Mouse (Mus musculus): Measurements from ENCODE around the gene Duox2. TPM values are rescaled to one million over a fixed set of nuclear protein-coding genes. Genes with fewer than 3 reads are reported as not detected.
A peak's percentile ranks its signal among the peaks of the same experiment; 100 is the strongest.

Gene Duox2
- total RNA-seq, 1 experiment from 2014 or later = not detected

DNA sequence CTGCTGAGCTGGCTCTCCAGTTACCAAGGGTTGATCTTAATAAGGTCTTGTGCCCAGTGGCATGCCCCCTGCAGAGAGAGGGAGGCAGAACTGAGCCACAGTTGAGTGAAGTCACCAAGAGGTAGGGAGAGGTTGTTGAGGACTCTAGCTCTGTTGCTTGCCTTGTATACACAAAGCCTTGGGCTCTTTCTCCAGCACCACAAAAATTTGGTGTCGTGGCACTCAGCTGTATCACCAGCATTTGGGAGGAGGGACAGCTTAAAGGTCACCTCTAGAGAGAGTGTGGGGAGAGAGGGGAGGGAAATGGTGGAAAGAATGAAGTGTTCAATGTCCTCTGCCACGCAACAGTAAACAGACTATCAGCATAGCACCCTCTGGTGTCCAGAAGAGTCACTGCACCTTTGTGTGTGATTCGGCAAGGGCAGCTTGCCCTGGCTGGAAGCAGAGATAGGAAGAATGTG, 54.5 kb downstream of the Duox2 start:
- ATAC-seq (replicated peaks; ENCODE audit: low read depth, poor library complexity, severe bottlenecking) = peak; percentile 95

DNA sequence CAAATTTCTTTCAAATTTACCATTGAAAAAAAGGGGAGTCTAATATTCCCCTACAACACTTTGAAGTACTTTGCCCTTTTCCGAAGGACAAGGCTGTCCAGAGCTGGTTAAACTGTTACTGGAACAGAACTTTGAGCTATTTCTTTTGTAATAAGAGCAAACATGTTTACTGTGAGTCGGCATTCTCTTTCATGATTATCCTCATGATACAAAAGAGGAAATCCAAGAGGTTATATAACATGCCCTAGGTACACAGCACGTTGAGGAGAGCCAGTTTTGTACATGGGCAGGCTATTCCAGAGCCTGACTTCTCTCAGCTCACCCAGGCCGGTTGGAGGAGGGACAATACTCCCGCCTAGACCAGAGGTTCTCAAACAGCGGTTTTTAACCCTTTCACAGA, 56.3 kb downstream of the Duox2 start:
- no peak for ATAC-seq (replicated peaks; ENCODE audit: low read depth, poor library complexity, severe bottlenecking)

DNA sequence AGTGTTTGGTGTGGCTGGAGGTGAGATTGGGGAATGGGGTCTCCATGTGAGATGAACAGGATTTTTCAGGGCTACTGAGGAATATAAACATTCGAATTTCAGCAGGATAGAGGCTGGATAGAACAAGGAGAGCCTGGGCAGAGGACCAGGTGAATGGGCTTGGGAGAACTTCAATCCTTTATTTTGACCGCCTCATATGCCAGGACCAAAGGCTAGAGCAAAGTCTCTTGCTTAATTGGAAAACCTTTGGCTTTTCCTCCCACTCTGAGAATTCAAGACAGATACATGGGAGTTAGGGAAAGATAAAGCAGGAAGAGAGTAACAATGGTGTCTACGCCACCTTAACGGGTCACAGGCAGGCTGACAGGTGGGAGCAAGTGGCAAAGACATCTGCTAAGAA, 57.0 kb downstream of the Duox2 start:
- ATAC-seq (replicated peaks; ENCODE audit: low read depth, poor library complexity, severe bottlenecking) = no peak

DNA sequence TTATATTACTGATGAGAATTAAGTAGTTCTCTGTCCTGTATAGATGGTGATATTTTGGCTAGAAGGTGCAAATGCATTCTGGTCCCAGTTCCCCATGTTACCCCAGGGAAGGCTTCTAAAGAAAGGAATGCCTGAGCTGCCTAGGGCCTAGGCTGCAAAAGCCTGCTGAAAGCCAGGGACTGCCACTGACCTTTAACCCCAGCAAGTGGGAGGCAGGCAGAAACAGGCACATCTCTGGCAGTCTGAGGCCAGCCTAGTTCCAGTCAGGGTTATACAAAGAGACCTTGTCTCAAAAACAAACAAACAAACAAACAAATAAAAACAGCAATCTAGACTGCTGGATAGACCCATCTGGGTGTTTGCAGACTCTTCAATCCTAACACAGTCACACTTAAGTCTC, 57.5 kb downstream of the Duox2 start:
- no peak for ATAC-seq (replicated peaks; ENCODE audit: low read depth, poor library complexity, severe bottlenecking)

DNA sequence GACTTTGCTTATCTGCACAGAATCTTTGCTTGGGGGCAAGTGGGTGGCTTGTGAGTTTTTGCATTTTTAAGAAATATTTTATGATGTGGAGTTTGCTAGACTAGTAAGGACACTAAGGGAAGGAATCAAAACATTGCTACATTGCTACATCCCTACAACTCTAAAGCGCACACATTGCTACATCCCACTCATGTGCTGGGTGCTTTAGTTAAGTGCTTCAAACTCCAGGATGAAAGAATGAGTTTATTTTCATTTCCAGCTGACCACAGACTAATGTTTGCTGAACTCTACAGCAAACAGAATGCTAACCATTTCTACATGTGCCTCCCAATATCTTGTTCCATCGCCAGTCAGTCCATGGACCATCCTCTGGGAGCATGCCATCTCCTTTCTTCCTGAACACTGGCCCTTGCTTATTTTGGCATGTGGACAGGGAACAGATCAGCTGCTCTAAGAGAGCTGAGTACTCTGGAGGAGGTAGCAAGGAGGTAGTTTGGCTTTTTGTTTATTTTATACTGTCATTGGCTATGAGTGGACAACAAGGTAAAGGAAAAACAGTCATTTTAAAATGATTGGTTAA, 60.3 kb downstream of the Duox2 start:
- ATAC-seq (replicated peaks; ENCODE audit: low read depth, poor library complexity, severe bottlenecking) = no peak

DNA sequence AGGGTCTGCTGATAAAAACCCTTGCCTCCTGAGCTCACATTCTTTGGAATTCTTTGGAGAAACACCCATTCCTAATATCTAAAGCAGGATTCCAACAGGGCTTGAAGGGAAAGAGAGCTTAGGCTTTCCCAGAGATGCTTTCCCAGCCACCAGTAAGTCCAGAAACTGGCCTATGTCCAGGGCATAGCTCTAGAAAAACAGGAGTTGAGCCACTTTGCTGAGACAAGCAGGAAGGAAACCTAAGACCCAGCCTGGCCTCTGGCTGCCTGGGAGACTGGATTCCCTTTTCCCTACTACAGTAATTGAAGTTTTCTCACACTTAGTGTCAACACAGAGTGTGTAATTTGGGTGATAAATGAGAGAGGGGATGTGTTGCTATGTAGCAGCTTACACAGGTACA, 61.9 kb downstream of the Duox2 start:
- ATAC-seq (replicated peaks; ENCODE audit: low read depth, poor library complexity, severe bottlenecking) = no peak

DNA sequence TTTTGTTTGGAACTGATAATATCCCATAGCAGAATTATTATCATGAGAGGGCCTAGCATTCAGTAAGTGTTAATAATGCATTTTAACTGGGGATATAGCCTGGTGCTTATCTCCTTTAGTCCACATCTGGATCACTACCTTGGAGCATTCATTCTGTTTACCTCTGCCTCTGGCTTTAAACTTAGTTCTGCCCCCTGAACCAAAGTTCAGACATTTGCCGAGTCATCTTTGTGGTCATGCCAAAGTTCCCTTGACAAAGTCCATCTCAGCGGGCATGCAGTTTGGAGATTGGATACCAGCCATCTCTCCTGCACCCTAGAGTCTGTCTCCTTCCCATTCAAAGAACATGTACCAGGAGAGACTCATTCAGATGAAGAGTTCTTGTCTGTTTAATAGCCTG, 62.8 kb downstream of the Duox2 start:
- ATAC-seq (replicated peaks; ENCODE audit: low read depth, poor library complexity, severe bottlenecking) = peak; percentile 20

DNA sequence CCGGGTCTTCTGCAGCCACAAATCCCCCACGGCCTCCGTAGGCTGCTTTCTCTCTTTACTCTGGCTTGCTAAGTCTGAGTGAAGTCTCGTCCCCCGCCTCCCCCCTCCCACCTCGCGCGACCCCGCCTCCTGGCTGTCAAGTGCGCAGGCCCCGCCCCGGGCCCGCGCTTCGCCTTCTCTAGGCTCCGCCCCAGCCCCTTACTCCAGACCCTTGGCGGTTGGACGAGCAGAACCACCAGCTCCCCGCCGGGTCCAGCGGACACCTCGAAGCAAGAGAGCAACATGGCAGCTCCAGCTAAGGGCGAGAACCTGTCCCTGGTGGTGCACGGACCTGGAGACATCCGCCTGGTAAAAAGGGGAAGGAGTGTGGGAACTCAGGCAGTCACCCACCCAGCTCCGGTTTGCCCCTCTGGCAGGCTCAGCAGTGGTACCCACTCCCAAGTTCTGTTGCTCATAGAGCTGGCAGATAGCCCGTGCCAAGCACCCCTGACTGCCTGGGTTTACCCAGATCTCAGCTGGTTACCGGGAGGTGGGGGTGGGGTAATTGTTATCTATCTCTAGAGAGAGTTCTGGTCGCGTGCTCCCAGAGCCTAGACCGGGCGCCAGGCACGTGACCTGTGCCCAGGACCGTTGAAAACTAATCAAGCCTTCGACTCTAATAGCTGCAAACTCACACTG, 63.5 kb downstream of the Duox2 start, which contains the start of gene Sord:
Gene Sord (plus strand): TSS at position 139 of the 678 bp plus-strand sequence.
- ATAC-seq (replicated peaks; ENCODE audit: low read depth, poor library complexity, severe bottlenecking) = peak; percentile 82

DNA sequence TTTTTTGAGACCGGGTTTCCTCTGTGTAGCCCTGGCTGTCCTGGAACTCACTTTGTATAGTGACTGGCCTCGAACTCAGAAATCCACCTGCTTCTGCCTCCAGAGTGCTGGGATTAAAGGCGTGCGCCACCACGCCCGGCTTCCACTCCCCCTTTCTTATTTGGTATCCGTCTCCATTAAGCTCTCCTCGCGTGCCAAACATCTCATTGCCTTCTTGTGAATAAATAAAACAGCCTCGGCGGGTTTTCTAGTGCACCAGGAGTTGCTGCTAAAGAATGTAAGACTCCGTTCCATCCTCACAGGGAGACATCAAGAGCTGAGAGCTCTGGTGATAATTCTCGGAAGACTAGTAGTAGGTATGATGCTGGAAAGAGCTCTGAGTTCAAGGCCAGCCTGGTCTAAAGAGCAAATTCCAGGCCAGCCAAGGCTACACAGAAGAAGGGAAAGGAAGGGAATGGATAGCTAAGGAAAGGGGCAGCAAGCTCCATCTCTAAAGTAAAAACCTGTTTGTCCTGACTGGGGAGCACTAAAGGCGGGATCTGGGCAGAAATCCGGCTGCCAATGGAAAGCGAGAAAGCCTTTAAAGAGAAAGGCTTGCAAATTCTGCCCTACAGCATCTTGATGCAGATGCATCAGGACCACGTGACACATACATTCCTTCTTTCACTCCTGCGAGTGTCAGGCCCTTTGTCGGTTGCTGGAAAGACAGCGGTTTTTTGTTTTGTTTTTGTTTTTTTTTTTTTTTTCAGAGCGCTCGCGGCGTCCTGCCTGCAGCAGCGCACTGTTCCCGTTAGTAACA, 64.3 kb downstream of the Duox2 start:
- ATAC-seq (replicated peaks; ENCODE audit: low read depth, poor library complexity, severe bottlenecking) = peak; percentile 49

DNA sequence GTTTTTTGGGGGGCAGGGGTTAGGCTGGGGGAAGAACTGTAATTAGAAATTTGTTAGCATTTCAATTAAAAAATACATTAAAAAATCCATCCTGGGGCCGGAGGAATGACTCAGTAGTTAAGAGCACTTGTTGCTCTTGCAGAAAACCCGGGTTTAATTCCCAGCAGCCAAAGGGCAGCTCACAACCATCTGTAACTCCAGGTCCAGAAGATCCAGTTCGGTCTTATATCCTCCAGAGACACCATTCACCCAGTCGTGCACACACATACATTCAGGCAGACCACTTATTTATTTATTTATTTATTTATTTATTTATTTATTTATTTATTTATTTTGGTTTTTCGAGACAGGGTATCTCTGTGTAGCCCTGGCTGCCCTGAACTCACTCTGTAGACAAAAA, 64.9 kb downstream of the Duox2 start:
- no peak for ATAC-seq (replicated peaks; ENCODE audit: low read depth, poor library complexity, severe bottlenecking)

DNA sequence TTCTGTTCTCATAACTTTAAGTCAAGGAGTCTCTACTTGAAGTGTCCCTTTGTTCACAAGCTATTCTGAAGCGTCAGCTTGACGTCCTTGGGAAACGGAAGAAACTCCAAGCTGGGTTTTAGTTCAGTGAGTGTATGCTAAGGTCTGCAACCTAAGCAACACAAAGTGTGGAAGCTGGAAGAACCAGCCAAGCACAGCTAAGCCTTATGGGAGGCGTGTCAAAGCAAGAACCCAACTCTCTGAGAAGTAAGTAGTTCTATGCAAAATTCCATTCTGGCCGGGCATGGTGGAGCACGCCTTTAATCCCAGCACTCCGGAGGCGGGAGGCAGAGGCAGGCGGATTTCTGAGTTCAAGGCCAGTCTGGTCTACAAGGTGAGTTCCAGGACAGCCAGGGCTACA, 66.6 kb downstream of the Duox2 start:
- ATAC-seq (replicated peaks; ENCODE audit: low read depth, poor library complexity, severe bottlenecking) = no peak

DNA sequence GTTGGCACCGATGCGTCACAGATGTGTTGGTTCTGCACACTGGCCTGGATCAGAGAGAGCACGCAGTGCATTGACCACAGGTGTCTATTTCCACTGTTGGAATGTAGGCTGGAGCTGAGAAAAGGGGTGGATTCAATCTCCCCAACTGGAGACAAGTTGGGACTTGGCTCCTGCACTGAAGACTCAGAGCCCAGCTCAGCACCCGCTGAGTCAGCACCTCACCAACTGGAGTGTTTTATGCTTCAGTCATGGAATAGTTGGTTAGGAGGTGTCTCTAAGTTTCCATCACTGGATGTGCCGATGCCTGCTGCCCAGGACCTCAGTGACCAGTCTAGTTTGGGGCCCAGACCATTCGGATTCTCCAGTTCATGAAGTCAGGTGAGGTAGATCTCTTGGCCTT, 67.9 kb downstream of the Duox2 start:
- no peak for ATAC-seq (replicated peaks; ENCODE audit: low read depth, poor library complexity, severe bottlenecking)

Other genes starting within 250 kb of the Duox2 start
- 13.8 and 15.2 TPM in 2 replicates for gene Spg11, start 180.1 kb downstream of the Duox2 start, total RNA-seq (2017)
- gene B2m, start 150.8 kb downstream of the Duox2 start, total RNA-seq (2017) = 2,084 and 2,334 TPM in 2 replicates
- gene Trim69, start 137.7 kb downstream of the Duox2 start, total RNA-seq (2017) = not detected in 2 replicates
- not detected in 2 replicates for gene Patl2, start 112.3 kb downstream of the Duox2 start, total RNA-seq (2017)
- gene Terb2, start 112.2 kb downstream of the Duox2 start, total RNA-seq (2017) = not detected in 2 replicates
- 79.5 and 86.8 TPM in 2 replicates for gene Sord, start 63.7 kb downstream of the Duox2 start, total RNA-seq (2017)
- gene Duoxa2, start 451 bp upstream of the Duox2 start, total RNA-seq (2017) = not detected in 2 replicates
- 0.18 TPM in 1 of 2 replicates, not detected in the other for gene Duoxa1, start 15.3 kb upstream of the Duox2 start, total RNA-seq (2017)
- gene Duox1, start 17.2 kb upstream of the Duox2 start, total RNA-seq (2017) = not detected in 2 replicates
- gene Shf, start 70.7 kb upstream of the Duox2 start, total RNA-seq (2017) = 2.8 TPM in 1 of 2 replicates, not detected in the other
- 16.4 and 21.4 TPM in 2 replicates for gene Slc28a2, start 128.0 kb upstream of the Duox2 start, total RNA-seq (2017)
- gene Gm14085, start 186.5 kb upstream of the Duox2 start, total RNA-seq (2017) = 0.41 and 0.97 TPM in 2 replicates